Mouse (Mus musculus) left cerebral cortex, adult 8-10 months (tissue): ENCODE measurements at regions not wholly inside any gene's neighbourhood (a gene's known extent, or its start where the extent isn't known, plus 50 kb on each side); places are given as distances from the start of the nearest gene placed in this dataset.

Experiments
- DNase-seq, 2 experiments: peaks; one replicate each; pipeline ENCODE4 v3.0.0; 2022; ENCODE audit warnings: low spot score in 2 of 2

DNA sequence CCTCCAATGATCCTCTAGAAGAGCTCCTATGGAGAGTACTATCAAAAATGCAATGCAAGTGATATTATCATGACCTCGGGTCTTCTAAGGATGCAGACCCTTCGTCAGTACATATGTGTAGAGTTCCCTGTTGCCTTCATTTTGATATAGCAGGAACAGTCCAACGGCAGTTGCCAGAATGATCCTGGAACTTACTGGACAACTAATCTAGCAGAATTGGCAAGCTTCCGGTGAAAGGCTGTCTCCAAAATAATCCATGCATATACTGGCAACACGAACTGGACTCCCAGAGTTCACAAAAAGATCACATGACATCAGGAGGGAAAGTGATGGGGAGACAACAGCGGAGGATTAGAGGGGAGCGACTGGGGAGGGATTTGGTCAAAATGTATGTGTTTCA lies 253.6 kb upstream of the Mgmt start:
- no peak for DNase-seq

DNA sequence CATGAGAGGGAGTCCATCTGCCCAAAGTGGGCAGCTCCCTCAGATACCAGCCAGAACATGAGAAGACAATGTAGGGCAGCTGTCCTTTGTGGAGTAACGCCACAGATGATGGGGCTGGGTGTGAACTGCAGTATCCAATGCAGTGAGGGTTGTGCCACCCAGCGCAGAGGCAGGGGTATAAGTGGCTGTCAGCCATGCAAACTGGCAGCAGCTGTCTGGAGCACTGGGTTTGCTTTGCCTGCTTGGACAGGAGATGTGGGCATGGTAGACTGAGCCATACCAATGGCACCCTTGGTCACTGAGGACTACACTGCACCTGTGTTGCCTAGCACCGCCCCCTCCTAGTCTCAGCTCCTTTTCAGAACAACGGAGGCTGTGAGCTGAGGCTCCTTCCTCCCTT lies 244.6 kb upstream of the Mgmt start:
- DNase-seq, result no peak

DNA sequence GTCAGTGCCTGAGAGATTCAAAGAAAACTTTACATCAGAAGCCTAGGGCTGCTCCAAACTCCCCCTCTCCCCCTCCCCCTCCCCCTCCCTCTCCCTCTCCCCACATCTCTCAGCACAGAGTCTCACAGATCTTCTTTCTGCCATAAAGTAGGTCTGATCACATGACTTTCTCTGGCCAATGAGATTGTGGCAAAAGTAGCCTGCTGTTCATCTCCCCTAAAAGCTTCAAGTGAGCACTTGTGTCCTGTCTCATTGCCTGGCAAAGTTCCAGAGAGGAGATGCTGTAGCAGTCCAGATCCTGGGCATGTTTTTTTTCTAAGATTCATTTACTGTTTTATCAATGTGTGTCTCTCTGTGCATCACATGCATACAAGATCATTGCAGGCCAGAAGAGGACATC lies 234.5 kb upstream of the Mgmt start:
- DNase-seq, result no peak

DNA sequence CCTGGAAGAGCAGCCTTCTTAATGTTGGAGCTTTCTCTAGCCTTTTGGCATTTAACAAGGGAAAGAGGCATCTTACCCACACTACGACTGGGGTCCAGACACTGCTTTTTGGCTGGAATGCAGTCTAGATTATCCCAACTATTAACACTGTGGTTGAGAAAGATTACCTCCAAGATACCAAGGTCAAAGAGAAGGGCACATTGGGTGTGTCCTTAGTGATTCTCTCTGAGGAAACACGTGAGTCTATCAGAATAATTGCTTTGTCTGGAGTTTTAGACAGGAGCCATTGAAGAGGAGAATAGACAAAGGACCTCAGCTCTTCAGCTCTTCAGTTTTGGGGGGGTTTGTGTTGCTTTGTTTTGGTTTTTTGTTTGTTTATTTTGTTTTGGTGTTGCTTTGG lies 234.0 kb upstream of the Mgmt start:
- no peak for DNase-seq

DNA sequence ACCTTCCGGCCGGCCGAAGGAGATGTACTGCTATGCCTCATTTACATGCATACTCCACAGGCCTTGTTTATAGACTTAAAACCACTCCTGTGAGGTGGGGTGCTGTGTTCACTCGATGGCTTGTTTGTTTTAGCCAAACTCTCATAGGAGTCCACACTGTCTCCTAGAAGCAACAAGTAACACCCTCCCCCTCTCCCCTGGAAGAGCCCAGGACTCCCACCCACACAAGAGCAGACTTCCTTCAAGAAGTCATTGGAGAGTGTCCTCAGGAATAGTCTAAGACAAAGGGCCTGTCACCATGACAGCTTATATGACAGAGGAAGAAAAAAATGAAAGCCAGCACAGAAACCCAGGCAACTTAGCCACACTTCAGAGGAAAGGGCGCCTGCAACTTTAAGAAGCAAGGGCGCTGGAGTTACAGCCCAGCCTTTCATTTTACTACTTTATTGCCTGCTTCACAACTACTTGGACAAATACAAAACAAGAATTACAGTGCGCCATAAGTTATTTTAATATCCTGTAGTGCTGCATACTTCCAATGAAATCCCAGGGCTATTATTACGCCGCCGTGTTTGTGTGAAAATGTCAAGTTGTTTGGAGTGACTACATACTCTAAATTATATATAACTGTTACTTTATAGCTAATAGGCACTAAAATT lies 229.9 kb upstream of the Mgmt start:
- no peak for DNase-seq

DNA sequence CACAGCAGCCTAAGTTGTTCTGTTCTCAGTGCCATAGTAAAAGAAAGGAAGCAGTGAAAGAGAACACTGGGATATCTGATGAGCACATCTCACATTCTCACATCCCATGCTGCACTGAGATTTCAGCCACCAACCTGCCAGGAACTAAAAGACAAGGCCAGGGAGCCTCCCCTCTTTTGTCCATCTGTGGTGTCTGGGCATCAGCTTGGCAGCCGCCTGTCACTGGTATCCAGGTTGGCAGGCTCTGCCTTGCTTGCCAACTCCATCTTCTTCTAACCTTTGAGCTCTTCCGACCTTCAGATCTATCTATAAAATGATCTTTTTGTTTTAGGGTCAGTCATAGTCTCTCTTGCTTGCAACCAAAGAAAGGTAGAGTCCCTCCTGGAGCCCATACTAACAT lies 228.5 kb upstream of the Mgmt start:
- no peak for DNase-seq

DNA sequence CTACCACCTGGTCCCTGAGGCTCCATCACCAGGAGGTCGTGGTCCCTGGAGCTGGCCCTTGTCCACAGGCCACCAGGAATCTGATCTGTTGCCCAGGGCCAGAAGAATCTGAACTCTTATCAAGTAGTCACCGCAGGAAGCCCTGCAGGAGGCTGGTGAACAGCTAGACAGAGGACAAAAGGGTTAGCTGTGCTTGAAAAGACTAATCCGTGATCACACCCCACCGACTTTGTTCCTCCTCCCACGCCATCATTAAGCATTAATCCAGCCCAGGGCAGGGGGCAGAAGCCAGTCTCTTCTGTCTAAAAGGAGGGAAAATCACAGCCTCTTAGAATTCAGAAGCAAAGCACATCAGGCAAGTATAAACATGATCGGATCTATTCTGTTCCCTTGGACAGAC lies 227.7 kb upstream of the Mgmt start:
- DNase-seq, result no peak

DNA sequence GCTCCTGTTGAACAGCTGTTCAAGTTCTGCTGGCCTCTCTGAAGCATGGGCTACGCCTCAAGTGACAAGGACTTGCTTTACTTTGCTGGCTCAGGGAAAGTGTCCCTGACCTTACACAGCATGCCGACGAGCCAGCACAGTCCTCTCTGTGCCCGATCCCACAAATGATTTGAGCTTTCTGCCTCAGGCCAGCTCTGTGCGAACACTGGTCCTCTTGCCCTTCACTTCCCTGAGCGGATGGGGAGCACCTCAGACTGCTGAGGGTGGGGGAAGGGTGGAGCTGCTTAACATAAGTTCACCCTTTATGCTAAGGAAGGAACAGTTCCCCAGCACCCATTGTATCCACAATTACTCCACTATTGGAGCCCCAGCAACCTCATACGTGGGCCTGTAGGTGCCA lies 223.7 kb upstream of the Mgmt start:
- DNase-seq, result no peak

DNA sequence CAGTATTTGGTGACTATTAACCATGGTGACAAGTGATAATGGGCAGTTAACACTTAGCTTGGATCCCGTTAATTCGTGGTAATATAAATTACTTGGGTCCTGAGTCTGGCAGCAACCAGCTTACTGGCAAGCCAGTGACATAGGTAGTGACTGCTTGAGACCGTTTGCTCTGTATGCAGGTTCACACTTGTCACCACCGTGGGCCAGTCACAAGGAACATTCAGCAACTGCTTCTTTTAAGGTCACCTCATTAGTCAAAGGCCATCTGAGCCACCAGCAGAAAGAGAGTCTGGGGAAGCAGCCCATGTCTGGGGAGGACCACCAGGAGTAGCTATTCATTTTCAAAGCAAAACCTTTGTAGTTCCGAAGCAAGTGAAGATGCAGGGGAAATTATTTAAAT lies 220.3 kb upstream of the Mgmt start:
- no peak for DNase-seq

DNA sequence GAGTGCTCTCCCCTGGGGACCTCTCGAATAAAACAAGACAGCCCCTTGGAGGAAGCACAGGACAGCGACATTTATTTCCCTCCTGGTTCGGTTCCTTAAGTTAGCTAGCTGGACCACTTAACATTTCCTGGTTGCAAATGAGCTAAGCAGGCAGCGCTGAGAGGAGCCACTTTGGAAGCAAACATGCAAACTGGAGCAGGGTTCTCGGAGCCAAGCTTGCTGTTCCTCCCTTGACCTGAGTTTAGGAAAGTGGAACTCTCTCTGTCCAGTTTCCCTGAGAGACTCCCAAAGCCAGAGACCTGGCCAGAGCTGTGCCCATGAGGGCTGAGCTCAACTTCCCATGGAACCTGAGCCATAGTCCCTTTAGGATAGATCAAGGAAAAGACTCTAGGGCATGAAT lies 219.4 kb upstream of the Mgmt start:
- no peak for DNase-seq

DNA sequence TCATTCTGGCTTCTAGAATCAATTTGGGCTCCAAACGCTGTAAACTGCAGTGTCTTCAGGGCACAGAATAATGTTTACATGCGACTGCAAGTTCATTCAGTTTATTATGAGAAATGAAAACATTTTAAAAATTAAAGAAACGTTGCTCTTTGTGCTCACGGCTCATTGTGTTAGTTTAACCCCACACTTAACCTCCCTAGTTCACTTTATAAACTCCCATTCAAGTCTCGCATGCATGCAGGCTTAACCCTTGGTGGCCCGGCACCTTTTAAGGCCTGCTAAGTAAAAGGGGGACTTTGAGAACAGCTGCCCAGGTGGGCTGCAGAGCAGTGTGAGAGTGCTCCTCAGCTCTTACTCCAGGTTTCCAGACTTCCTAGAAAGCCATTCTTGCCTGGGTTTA lies 218.3 kb upstream of the Mgmt start:
- no peak for DNase-seq

DNA sequence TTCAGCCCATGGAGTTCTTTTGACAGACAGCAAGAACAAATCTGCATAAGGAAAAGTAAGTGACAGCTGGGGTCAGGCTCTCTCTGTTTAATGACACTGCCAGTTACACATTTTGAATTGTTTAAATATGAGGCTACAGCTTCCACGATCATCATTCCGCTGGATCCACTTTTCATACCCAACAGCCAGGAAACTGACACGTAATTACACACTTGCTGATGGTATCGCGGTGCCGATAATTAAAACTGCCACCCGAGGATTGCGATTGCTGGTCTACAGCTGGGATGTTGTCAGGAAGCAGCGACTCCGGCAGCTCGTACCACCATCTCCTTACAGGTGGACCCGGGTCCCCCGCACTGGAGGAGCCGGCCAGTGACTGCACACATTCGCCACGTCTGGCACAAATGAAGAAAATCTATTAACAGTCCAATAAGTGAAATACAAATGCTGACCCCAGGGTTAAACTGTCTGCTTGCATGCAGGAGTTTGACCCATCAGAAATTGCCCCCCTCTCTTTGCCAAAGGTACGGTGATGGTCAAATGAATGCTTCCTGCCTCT lies 217.3 kb upstream of the Mgmt start:
- no peak for DNase-seq

DNA sequence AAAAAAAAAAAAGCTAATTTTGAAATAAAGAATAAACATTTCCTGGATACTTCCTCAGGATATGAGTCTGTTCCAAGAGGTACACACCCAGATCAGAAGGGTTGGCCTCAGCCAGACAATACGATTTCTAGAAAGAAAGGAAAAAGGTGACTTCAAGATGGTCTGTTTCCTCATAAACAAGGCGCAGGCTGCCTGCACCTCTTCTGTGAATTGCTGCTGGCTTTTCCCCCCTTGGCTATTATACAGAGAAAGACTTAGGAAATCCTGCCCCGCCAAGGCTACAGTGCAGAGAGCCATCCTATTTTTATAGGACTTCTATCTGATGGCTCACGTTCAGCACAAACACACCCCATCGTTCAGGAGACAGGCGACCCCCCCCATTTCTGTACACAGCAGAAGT lies 204.8 kb upstream of the Mgmt start:
- DNase-seq, result no peak

DNA sequence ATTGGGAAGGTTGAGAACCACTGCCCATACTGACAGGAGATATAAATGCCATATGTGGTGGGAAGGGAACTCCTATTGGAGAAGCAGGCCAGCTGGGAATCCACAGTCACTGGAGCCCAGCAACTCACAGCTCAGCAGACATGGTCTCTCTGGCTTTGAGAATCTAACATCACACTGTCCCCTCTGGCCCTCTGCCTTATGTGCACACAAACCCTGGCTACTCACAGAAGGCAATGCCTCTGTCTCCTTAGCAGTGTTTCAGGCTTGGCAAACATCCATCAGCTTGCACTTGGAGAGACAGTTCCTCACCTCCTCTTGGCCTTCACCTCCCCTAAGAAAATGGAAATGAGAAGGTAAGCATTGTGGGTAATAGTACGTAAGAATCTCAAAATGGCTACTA lies 188.2 kb upstream of the Mgmt start:
- DNase-seq, result no peak

DNA sequence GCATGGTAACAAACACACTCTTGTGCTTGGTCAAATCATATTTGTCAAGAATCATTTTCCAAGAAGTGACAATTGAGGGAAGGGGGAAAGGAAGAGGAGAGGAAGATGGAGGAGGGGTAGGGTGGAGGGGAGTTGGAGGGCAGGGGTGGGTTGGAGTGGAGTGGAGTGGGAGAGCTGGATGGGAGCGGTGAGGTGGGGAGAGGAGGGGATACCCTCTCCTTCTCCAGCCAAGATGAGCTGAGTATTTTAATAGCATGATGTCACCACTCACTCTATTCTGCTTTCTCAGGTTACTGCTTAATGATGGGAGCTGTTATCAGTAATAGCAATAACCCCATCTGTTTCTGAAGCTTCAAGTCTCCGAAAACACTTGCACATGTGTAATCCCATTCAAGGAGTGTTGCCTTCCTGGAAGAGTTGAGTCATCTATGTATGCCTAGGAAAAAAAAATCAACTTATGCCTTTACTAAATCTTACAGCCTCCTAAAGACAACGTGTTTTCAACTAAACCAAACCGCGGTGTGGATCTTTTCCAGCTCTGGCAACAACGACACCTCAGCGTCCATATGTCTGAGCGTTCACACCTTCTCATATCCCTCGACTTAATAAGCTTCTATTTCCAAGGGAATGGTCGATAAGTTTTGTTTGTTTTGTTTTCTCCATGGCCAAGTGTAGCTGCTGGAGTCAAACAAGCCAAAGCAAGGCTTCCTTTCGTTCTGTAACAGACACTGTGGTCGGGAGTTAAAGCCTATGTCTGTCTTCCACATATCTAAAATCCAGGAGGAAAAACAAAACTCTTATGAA lies 187.0 kb upstream of the Mgmt start:
- DNase-seq, result no peak

DNA sequence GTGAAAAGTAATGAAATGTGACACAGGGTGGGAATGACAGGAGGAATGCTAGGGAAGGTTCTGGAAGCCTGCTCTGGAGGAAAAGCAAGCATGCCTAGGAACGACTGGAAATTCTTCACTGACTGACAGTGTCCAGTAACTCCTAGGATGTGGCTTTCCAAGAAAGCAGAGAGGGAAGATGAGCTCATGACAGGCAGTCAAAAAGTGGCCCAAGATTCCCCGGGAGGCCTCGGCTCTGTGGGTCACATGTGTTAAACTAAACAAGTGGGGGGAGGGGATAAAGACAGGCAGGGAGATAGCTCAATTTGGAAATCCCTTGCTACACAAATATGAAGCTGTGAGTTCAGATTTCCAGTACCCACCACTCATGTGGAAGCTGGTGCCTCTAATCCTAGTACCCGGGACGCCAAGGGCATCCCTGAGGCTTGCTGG lies 186.4 kb upstream of the Mgmt start:
- DNase-seq, result no peak

DNA sequence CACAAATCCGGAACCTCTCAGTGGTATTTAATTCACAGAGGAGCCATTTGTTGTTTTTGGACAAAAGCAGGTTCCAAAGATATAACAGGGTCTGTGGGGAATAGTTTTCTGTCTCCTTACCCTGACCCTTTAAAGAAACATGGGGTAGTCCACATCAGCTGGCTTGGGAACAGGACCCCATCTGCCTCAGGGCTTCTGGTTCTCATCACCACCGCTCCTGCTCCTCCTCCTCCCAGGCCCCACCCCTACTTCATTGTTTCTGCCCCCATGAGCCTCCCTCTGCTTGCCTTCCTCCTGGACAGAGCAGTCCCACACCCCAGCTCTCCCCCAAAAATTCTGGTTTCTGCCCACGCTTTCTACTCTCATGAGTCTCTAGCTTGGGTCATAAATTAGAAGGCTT lies 183.8 kb upstream of the Mgmt start:
- DNase-seq, result no peak

DNA sequence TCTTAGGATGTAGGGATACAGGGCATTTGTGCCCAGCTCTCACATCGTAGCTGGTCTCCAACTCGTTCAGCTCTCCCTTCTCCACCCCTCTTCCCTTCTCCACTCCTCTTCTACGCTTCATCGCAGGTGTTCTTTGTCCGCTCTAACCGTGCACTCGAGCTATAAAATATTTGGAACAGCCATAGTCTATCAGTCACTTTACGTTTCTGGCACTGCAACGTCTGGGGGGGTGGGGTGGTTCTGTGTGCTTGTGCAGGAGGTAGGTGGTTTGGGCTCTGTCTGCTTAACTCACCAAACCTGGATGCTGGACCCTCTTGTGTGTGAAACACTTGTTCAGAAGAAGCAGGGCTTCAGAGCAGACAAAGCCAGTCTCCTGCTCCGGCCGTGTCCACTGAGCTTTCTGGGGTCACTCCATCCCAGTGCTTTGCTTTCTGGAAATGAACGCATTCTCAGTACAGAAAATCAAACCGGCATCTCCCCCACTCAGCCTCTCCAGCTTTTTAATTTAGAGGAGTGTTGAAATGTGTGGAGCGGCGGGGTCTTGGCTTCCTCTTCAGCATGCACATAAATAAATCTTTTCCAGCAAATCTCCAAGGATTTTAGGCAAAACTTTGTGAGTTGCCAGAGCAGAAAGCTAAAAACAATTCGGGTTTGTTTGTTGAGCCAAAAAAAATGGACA lies 181.3 kb upstream of the Mgmt start:
- no peak for DNase-seq

DNA sequence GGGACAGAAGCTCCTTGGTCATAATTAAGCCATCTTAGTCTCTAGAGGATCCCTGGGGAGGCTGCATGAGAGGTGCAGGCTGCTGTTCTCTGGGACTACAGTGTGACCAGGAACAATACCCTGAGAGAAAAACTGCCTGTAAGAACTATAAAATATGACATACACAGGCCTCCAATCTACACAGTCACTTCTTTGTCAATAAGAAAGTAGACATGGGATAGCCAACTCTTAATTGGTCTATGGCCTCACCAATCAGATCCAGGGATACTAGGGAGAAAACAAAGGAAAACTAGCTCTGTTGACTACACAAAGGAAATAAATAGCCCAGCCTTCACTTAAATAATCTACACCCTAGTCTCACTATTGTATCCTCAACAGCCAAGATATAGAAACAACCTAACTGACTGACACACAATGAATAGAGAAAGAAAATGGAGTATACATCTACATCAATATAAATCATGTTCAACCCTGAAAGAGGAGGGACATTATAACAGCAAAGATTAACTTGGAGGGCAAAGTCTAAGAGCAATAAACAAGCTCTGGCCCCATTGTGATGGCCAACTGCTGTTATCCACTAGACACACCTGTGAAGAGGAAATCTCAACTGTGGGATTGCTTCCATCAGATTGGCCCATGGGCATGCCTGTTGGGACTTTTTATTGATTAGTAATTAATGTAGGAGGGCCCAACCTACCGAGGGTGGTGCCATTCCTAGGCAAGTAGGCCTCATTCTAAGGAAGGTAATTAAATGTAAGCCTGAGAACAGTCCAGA lies 166.6 kb upstream of the Mgmt start:
- DNase-seq, result no peak

DNA sequence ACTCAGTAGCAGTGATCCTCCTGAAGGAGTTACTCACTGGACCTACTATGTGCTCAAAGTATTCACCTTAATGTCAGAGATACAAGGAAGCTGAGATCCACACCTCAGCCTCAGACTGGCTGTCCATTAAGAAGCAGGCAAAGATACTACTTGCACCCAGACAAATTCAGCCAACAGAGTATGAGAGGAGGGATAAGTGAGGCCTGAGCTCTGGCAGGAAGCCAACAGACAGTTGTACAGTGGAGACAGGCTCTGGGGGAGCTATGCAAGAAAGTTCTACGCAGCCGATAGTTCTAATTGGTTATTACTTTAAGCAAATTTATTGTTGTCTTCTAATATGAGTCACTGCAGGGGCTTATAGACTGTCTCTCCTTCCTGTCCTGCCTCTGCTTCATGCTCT lies 152.2 kb upstream of the Mgmt start:
- no peak for DNase-seq

DNA sequence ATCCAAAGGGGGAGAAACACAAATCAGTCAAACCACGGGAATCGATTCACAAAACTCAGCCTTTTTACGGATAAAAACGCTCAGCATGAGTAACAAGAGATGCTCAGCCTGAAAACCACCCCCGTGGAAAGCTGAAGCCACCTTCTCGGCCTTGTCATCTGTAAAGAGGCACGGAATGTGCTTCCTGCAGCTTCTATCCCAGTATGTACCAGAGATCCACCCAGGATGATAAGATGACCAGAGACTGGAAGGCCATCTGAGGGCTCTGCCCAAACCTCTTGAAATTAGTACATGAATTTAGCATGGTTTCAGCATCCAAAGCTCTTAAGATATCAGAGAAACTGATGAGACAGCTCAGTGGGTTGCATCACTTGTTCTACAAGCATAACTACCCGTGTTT lies 149.0 kb upstream of the Mgmt start:
- DNase-seq, result no peak

DNA sequence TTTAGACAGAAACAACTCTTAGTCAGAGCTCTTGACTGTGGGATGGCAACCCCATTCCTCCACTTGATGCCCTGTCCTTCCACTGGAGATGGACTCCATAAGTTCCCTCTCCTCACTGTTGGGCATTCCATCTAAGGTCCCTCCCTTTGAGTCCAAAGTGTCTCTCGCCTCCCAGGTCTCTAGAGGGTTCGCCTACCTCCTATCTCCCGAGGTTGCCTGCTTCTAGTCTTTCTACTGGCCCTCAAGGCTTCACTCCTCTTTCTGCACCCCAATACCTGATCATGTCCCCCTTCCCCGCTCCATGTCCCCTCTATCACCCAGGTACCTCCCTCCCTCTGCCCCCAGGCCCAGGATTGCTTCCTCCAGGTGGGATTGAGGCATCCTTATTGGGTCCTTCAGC lies 142.9 kb upstream of the Mgmt start:
- DNase-seq, result no peak
